Mouse (Mus musculus) MEL (cell line): ENCODE measurements around the gene Lad1. TPM values are rescaled to one million over a fixed set of nuclear protein-coding genes. Genes with fewer than 3 reads are reported as not detected.

Experiments used
- DNase-seq: peaks from one replicate; pipeline ENCODE4 v3.0.0; 2011; ENCODE audit warnings: low read depth, low spot score
- H3K27ac ChIP-seq: 2 replicates; pipeline ENCODE4 v1.5.1; 2012; ENCODE audit warnings: low read depth, mild to moderate bottlenecking, control low read depth, low read length, moderate library complexity; ENCODE audit not compliant: control insufficient read depth
- H3K27me3 ChIP-seq, 2 experiments: fragments of 150-350 bp in 1 of 2; sonication (generic) in 1 of 2; 2 replicates each; pipeline ENCODE4 v1.6.1; 2012; ENCODE audit warnings: low read length in 2 of 2, mild to moderate bottlenecking in 2 of 2, improper control_type of control experiment in 1 of 2, moderate library complexity in 1 of 2; ENCODE audit not compliant: insufficient read depth in 2 of 2, control insufficient read depth in 1 of 2
- H3K36me3 ChIP-seq, 2 experiments: 2 replicates each; pipeline ENCODE4 v1.6.1; 2012 to 2014; ENCODE audit warnings: low read length in 2 of 2, improper control_type of control experiment in 1 of 2, inconsistent platforms in 1 of 2, mild to moderate bottlenecking in 1 of 2; ENCODE audit not compliant: insufficient read depth in 2 of 2, control insufficient read depth in 1 of 2
- H3K4me1 ChIP-seq, 2 experiments: fragments of 150-350 bp in 1 of 2; sonication (generic) in 1 of 2; 2 replicates each; pipeline ENCODE4 v1.6.1; 2012; ENCODE audit warnings: low read length in 2 of 2, improper control_type of control experiment in 1 of 2, mild to moderate bottlenecking in 1 of 2; ENCODE audit not compliant: insufficient read depth in 2 of 2, control insufficient read depth in 1 of 2
- H3K4me3 ChIP-seq, 2 experiments: fragments of 150-350 bp in 1 of 2; sonication (generic) in 1 of 2; 2 replicates each; pipeline ENCODE4 v1.5.1; 2012; ENCODE audit warnings: low read depth in 2 of 2, low read length in 2 of 2, mild to moderate bottlenecking in 2 of 2, moderate library complexity in 2 of 2, control low read depth in 1 of 2, improper control_type of control experiment in 1 of 2; ENCODE audit not compliant: control insufficient read depth in 1 of 2, insufficient read depth in 1 of 2
- H3K79me2 ChIP-seq: 2 replicates; pipeline ENCODE4 v1.6.1; 2012; ENCODE audit warnings: mild to moderate bottlenecking, low read length, moderate library complexity; ENCODE audit not compliant: control insufficient read depth, poor library complexity, insufficient read depth
- H3K9ac ChIP-seq: 2 replicates; pipeline ENCODE4 v1.6.1; 2012; ENCODE audit warnings: low read depth, mild to moderate bottlenecking, control low read depth, low read length, moderate library complexity; ENCODE audit not compliant: control insufficient read depth, poor library complexity, severe bottlenecking
- H3K9me3 ChIP-seq: fragments of 150-350 bp; sonication (generic); replicated peaks from 2 replicates; pipeline ENCODE4 v1.6.1; 2012; ENCODE audit warnings: mild to moderate bottlenecking, low read length, improper control_type of control experiment, moderate library complexity; ENCODE audit not compliant: insufficient read depth
- CHD1 ChIP-seq: IDR thresholded peaks from 2 replicates; pipeline ENCODE4 v1.6.1; 2012; ENCODE audit warnings: low read depth, mild to moderate bottlenecking, inconsistent platforms, low read length, improper control_type of control experiment
- CTCF ChIP-seq, 3 experiments: IDR thresholded peaks in 2 of 3; conservative IDR thresholded peaks in 1 of 3; 2 replicates each; pipeline ENCODE4 v1.5.1; 2011 to 2012; ENCODE audit warnings: low read length in 3 of 3, low read depth in 2 of 3, mild to moderate bottlenecking in 2 of 3, improper control_type of control experiment in 1 of 3, inconsistent platforms in 1 of 3, mixed read lengths in 1 of 3, moderate library complexity in 1 of 3; ENCODE audit not compliant: control insufficient read depth in 1 of 3, insufficient read depth in 1 of 3, poor library complexity in 1 of 3, severe bottlenecking in 1 of 3
- E2F4 ChIP-seq: IDR thresholded peaks from 2 replicates; pipeline ENCODE4 v1.6.1; 2011; ENCODE audit warnings: low read depth, low read length, improper control_type of control experiment, borderline replicate concordance
- ELF1 ChIP-seq: IDR thresholded peaks from 2 replicates; pipeline ENCODE4 v1.6.1; 2014; ENCODE audit warnings: low read depth, mild to moderate bottlenecking, inconsistent platforms, low read length, improper control_type of control experiment, moderate library complexity
- ETS1 ChIP-seq: IDR thresholded peaks from 2 replicates; pipeline ENCODE4 v1.6.1; 2012; ENCODE audit warnings: low read depth, mild to moderate bottlenecking, inconsistent platforms, low read length, improper control_type of control experiment, moderate library complexity
- GABPA ChIP-seq: IDR thresholded peaks from 2 replicates; pipeline ENCODE4 v1.6.1; 2012; ENCODE audit warnings: low read depth, mild to moderate bottlenecking, inconsistent platforms, low read length, improper control_type of control experiment, moderate library complexity
- GATA1 ChIP-seq: IDR thresholded peaks from 2 replicates; pipeline ENCODE4 v1.6.1; 2011; ENCODE audit warnings: low read depth, low read length, improper control_type of control experiment
- HCFC1 ChIP-seq: IDR thresholded peaks from 2 replicates; pipeline ENCODE4 v1.6.1; 2012; ENCODE audit warnings: low read depth, mild to moderate bottlenecking, inconsistent platforms, low read length, improper control_type of control experiment, moderate library complexity
- KAT2A ChIP-seq: conservative IDR thresholded peaks from 2 replicates; pipeline ENCODE4 v1.6.1; 2012; ENCODE audit warnings: low read depth, low read length, improper control_type of control experiment, inconsistent platforms
- MAX ChIP-seq: IDR thresholded peaks from 2 replicates; pipeline ENCODE4 v1.6.1; 2011; ENCODE audit warnings: low read length, improper control_type of control experiment
- MEF2A ChIP-seq: IDR thresholded peaks from 2 replicates; pipeline ENCODE4 v1.6.1; 2014; ENCODE audit warnings: low read depth, mild to moderate bottlenecking, inconsistent platforms, low read length, improper control_type of control experiment; ENCODE audit not compliant: poor library complexity, insufficient replicate concordance, severe bottlenecking; ENCODE audit errors: extremely low read depth
- MXI1 ChIP-seq: IDR thresholded peaks from 2 replicates; pipeline ENCODE4 v1.6.1; 2011; ENCODE audit warnings: mild to moderate bottlenecking, low read depth, low read length, improper control_type of control experiment
- NRF1 ChIP-seq: IDR thresholded peaks from 2 replicates; pipeline ENCODE4 v1.6.1; 2014; ENCODE audit warnings: low read depth, mild to moderate bottlenecking, inconsistent platforms, low read length, improper control_type of control experiment, moderate library complexity; ENCODE audit not compliant: poor library complexity, insufficient read depth, severe bottlenecking
- POLR2A ChIP-seq, 2 experiments: IDR thresholded peaks; 2 replicates each; pipeline ENCODE4 v1.6.1; 2011 to 2012; ENCODE audit warnings: low read length in 2 of 2, mild to moderate bottlenecking in 2 of 2, control low read depth in 1 of 2, improper control_type of control experiment in 1 of 2, low read depth in 1 of 2, moderate library complexity in 1 of 2; ENCODE audit not compliant: control insufficient read depth in 1 of 2, insufficient read depth in 1 of 2, poor library complexity in 1 of 2
- POLR2AphosphoS2 ChIP-seq: IDR thresholded peaks from 2 replicates; pipeline ENCODE4 v1.6.1; 2011; ENCODE audit warnings: low read length, improper control_type of control experiment
- RAD21 ChIP-seq: IDR thresholded peaks from 2 replicates; pipeline ENCODE4 v1.6.1; 2011; ENCODE audit warnings: mild to moderate bottlenecking, low read depth, low read length, improper control_type of control experiment
- SIN3A ChIP-seq: IDR thresholded peaks from 2 replicates; pipeline ENCODE4 v1.6.1; 2012; ENCODE audit warnings: low read length, improper control_type of control experiment, inconsistent platforms
- SMC3 ChIP-seq: IDR thresholded peaks from 2 replicates; pipeline ENCODE4 v1.6.1; 2011; ENCODE audit warnings: low read depth, low read length, improper control_type of control experiment
- TAL1 ChIP-seq: IDR thresholded peaks from 2 replicates; pipeline ENCODE4 v1.6.1; 2012; ENCODE audit warnings: mild to moderate bottlenecking, inconsistent platforms, low read length, moderate library complexity, mixed read lengths
- UBTF ChIP-seq: IDR thresholded peaks from 2 replicates; pipeline ENCODE4 v1.6.1; 2012; ENCODE audit warnings: low read depth, mild to moderate bottlenecking, inconsistent platforms, low read length, improper control_type of control experiment, moderate library complexity, borderline replicate concordance; ENCODE audit not compliant: insufficient read depth
- USF2 ChIP-seq, 2 experiments: IDR thresholded peaks; 2 replicates each; pipeline ENCODE4 v1.6.1; 2011 to 2012; ENCODE audit warnings: improper control_type of control experiment in 2 of 2, low read length in 2 of 2, borderline replicate concordance in 1 of 2, inconsistent platforms in 1 of 2, low read depth in 1 of 2, mild to moderate bottlenecking in 1 of 2; ENCODE audit not compliant: insufficient read depth in 1 of 2
- ZNF384 ChIP-seq: IDR thresholded peaks from 2 replicates; pipeline ENCODE4 v1.6.1; 2012; ENCODE audit warnings: low read depth, mild to moderate bottlenecking, inconsistent platforms, low read length, improper control_type of control experiment
- polyA plus RNA-seq, 2 experiments: library from polyadenylated mRNA; stranded (reverse) in 1 of 2; unstranded in 1 of 2; fragments of >175 nt in 1 of 2; fragments of >200 nt in 1 of 2; gene quantifications; 2 replicates each; pipeline versions ENCODE4 v1.2.1 to v1.2.4; 2012; ENCODE audit warnings: low replicate concordance in 2 of 2, low read depth in 1 of 2; ENCODE audit not compliant: insufficient read length in 2 of 2, insufficient read depth in 1 of 2, missing spikeins in 1 of 2
- total RNA-seq: library from RNA; depleted of rRNA; stranded (reverse); fragments of 300-350 nt; gene quantifications from 2 replicates; pipeline ENCODE4 v1.2.3, GENCODE M21; 2012

The Lad1 gene
- total and polyA plus RNA-seq, 3 experiments = not detected

DNA sequence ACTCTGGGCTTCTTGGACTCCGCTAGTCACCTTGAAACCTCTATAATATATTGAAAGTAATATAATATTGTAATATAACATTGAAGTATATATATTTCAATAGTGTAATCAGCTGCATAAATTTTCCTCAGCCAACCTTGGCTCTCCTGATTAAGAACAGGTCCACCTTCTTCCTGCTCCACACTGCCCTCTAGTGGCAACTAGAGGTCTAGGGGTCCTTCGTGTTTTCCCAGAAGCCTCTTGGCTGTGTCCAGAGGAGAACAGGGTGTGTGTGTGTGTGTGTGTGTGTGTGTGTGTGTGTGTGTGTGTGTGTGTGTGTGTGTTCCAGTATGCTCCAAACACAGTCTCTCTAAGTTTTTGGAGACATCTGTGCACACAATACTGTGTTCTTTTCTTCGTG lies 30.6 kb upstream of the Lad1 start:
- TF ChIP-seq CTCF (IDR thresholded peaks at IDR 0.05 in 2 of 3, conservative IDR thresholded peaks at IDR 0.05 in 1 of 3; ENCODE audit: control insufficient read depth in 1 of 3, insufficient read depth in 1 of 3, low read depth in 2 of 3, low read length in 3 of 3, poor library complexity in 1 of 3, severe bottlenecking in 1 of 3) = peak; percentile 71 to 86 (median 79)
- peak; percentile 62 for TF ChIP-seq HCFC1
- TF ChIP-seq KAT2A = no peak
- no peak for TF ChIP-seq GABPA
- TF ChIP-seq TAL1 = no peak
- TF ChIP-seq MXI1 = no peak
- TF ChIP-seq ZNF384 = no peak
- peak; percentile 11; the same call in 1 of the 2 replicates for TF ChIP-seq ETS1
- no peak for TF ChIP-seq NRF1
- no peak; the same call in 1 of the 2 replicates for TF ChIP-seq SIN3A
- TF ChIP-seq E2F4 = no peak
- peak; percentile 73 for TF ChIP-seq ELF1
- no peak for TF ChIP-seq UBTF
- no peak for TF ChIP-seq USF2 (IDR thresholded peaks at IDR 0.05; ENCODE audit: borderline replicate concordance in 1 of 2, insufficient read depth in 1 of 2, low read depth in 1 of 2, low read length in 2 of 2)
- TF ChIP-seq MEF2A = no peak
- TF ChIP-seq RAD21 = peak; percentile 34
- no peak for TF ChIP-seq CHD1
- TF ChIP-seq POLR2A (IDR thresholded peaks at IDR 0.05; ENCODE audit: control insufficient read depth in 1 of 2, insufficient read depth in 1 of 2, low read depth in 1 of 2, low read length in 2 of 2, poor library complexity in 1 of 2) = no peak
- TF ChIP-seq GATA1 = no peak
- no peak for TF ChIP-seq POLR2AphosphoS2
- TF ChIP-seq SMC3 = peak; percentile 52
- no peak for TF ChIP-seq MAX

More for the DNA sequence above, 30.6 kb upstream of the Lad1 start:
- peak; percentile 94 for DNase-seq
- Histone ChIP-seq H3K27ac (no peak overlapping the region), H3K4me3 (peak overlapping the region; percentile 5 to 12; a peak in 3 of 4 replicates), H3K4me1 (peaks cover 0 to 9% of the 10 kb centered on the region in 2 experiments; a peak in 2 of 4 replicates), H3K9me3 (no peaks in the 10 kb centered on the region), H3K79me2 (no peaks in the 10 kb centered on the region), H3K9ac (peak overlapping the region; percentile 51; the same call in 1 of the 2 replicates), H3K36me3 (no peaks in the 10 kb centered on the region), H3K27me3 (no peaks in the 10 kb centered on the region; a peak in 1 of 4 replicates)
